10 mouse cellular contexts compared by ENCODE assay signal in the genomic region with DNA sequence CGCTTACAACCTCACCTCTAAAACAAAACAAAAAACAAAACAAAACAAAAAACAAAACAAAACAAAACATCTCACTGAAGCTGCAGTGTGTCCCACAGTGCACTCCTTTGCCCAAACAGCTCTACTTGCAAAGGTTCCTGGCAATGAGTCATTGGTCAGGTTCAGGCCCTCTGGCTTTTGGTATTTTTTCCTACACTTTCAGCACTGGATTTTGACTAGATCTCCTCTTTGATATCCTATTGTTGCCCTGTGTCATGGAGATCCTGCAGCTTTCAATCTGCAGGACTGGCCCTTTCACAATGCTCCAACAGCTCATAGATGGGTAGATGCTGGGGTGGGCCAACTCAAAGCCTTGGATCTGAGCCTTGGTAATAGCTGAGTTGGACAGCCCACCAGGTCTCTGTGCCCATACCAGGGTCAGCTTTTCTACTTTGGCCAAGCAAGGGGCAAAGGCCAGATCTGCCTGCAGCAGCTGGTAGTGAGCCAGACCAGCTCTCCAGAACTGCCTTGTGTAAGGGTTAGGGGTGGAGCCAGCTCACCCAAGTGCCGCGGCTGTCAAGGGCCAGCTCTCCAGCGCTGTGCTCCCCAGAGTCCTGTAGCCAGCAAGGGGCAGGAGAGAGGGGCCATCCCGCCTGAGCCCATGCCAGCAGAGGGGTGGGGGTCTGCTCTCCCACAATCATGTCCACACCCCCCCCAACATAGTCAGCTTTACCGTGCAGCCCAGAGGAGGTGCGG. TPM values are rescaled to one million over a fixed set of nuclear protein-coding genes. Genes with fewer than 3 reads are reported as not detected.
A peak's percentile ranks its signal among the peaks of the same experiment; 100 is the strongest.
DNase-seq lines count a peak whose midpoint lies in the region; ATAC-seq lines count a peak whose summit lies in the region.
"Had no signal": no experiment of that assay in that cellular context is flagged by ENCODE, and none has a peak within 500 bp of the region (broad histone marks: within the 10 kb centered on the region; RNA-seq: fewer than 3 reads in every experiment).

No protein-coding gene starts in this region.

- H3K4me2 ChIP-seq in kidney, embryonic 16.5 days (replicated peaks; ENCODE audit: low read depth, low read length) = no peak overlapping the region

- no peaks in the 10 kb centered on the region for H3K4me1 ChIP-seq in kidney, embryonic 16.5 days (ENCODE audit: insufficient read depth, low read length)
- H3K4me1 ChIP-seq in midbrain, embryonic 10.5 days = no peaks in the 10 kb centered on the region
- H3K4me1 ChIP-seq: hindbrain, embryonic 10.5 days had no signal

- H3K27me3 ChIP-seq in kidney, embryonic 16.5 days (ENCODE audit: insufficient read depth, low read length) = no peaks in the 10 kb centered on the region
- no peaks in the 10 kb centered on the region for H3K27me3 ChIP-seq in midbrain, embryonic 10.5 days (ENCODE audit: low read depth, poor library complexity, severe bottlenecking)

- ATAC-seq in kidney, embryonic 16.5 days (ENCODE audit: low FRiP score, low TSS enrichment) = no peak
- no peak for ATAC-seq in monocyte, adult 5-6 weeks (replicated peaks; ENCODE audit: insufficient number of reproducible peaks, low FRiP score, low TSS enrichment, poor library complexity, severe bottlenecking)

- DNase-seq in kidney, adult 11 months = peak; percentile 75
- DNase-seq in adrenal gland, adult 18-20 months (ENCODE audit: low spot score in 2 of 2) = peak; percentile 14 to 26
- DNase-seq in kidney, adult 18-20 months = peak; percentile 65
- DNase-seq in lung, postnatal 36 days = peak; percentile 71
- no peak for DNase-seq in midbrain, embryonic 10.5 days (ENCODE audit: low spot score)
- DNase-seq: retina, postnatal 1 day had no signal

- WGBS in kidney, embryonic 16.5 days = 83% methylated on average over 7 of the region's 7 CpGs
- WGBS in midbrain, embryonic 10.5 days = 88% methylated on average over 7 of the region's 7 CpGs

- H3K4me3 ChIP-seq in kidney, embryonic 16.5 days (ENCODE audit: low read length) = no peak overlapping the region
- H3K4me3 ChIP-seq in midbrain, embryonic 10.5 days = no peak overlapping the region
- H3K4me3 ChIP-seq: hindbrain, embryonic 10.5 days had no signal

- peaks cover 27% of the 10 kb centered on the region for H3K36me3 ChIP-seq in kidney, embryonic 16.5 days (ENCODE audit: insufficient read depth, low read length)
- peaks cover 47% of the 10 kb centered on the region for H3K36me3 ChIP-seq in midbrain, embryonic 10.5 days

- no peak overlapping the region for H3K27ac ChIP-seq in kidney, embryonic 16.5 days (ENCODE audit: low read length)
- H3K27ac ChIP-seq in midbrain, embryonic 10.5 days (replicated peaks) = no peak overlapping the region
- H3K27ac ChIP-seq: hindbrain, embryonic 10.5 days; macrophage had no signal

- H3K9me3 ChIP-seq in kidney, embryonic 16.5 days (ENCODE audit: low read length) = no peaks in the 10 kb centered on the region
- H3K9me3 ChIP-seq in midbrain, embryonic 10.5 days (replicated peaks) = no peaks in the 10 kb centered on the region
- H3K9me3 ChIP-seq: hindbrain, embryonic 10.5 days had no signal

- H3K9ac ChIP-seq in kidney, embryonic 16.5 days (replicated peaks; ENCODE audit: low read length) = no peak overlapping the region

RNA-seq across cellular contexts. Expression of gene Cep350, which starts 30.3 kb away (rescaled TPM):
- polyA plus RNA-seq in kidney, embryonic 16.5 days (2015; fragmentation: Nextera tagmentation; extraction: Ambion mirVana) = 4.7 and 6.9 TPM in 2 replicates
- total RNA-seq in adrenal gland, adult 18-20 months (2021) = 10 to 100 TPM; 27.7 to 33.2 TPM
- 70.9 to 115 TPM (median 84.4 TPM) in 3 replicates for total RNA-seq in monocyte, adult 5-6 weeks (2017)
- polyA plus RNA-seq in midbrain, embryonic 10.5 days (2016; fragmentation: Nextera tagmentation; extraction: Ambion mirVana) = 6.3 and 6.7 TPM in 2 replicates

RNA-seq across cellular contexts. Expression of gene Tor1aip2, which starts 31.8 kb away (rescaled TPM):
- polyA plus RNA-seq in kidney, embryonic 16.5 days (2015; fragmentation: Nextera tagmentation; extraction: Ambion mirVana) = 117 and 118 TPM in 2 replicates
- total RNA-seq in adrenal gland, adult 18-20 months (2021) = 100 to 1,000 TPM; 110 to 165 TPM
- 43.7 to 58.5 TPM (median 52.0 TPM) in 3 replicates for total RNA-seq in monocyte, adult 5-6 weeks (2017)
- 104 and 107 TPM in 2 replicates for polyA plus RNA-seq in midbrain, embryonic 10.5 days (2016; fragmentation: Nextera tagmentation; extraction: Ambion mirVana)

RNA-seq across cellular contexts. Expression of gene Tor1aip1, which starts 32.9 kb away (rescaled TPM):
- 33.7 and 40.4 TPM in 2 replicates for polyA plus RNA-seq in kidney, embryonic 16.5 days (2015; fragmentation: Nextera tagmentation; extraction: Ambion mirVana)
- total RNA-seq in adrenal gland, adult 18-20 months (2021) = 100 to 1,000 TPM; 102 to 127 TPM
- total RNA-seq in monocyte, adult 5-6 weeks (2017) = 86.4 to 108 TPM (median 91.2 TPM) in 3 replicates
- 41.3 and 41.5 TPM in 2 replicates for polyA plus RNA-seq in midbrain, embryonic 10.5 days (2016; fragmentation: Nextera tagmentation; extraction: Ambion mirVana)
